Mouse (Mus musculus) right cerebral cortex, postnatal 4 days (tissue): ENCODE results near the gene Hoxb13.

Source experiments
- DNase-seq: peaks from one replicate; pipeline ENCODE4 v3.0.0-alpha.2; 2022

The Hoxb13 gene

GRCm38 (mm10) chr11:96191132-96191531 is 3.0 kb upstream of the Hoxb13 start:
- no peak for DNase-seq

GRCm38 (mm10) chr11:96194401-96194710 is 240 bp downstream of the Hoxb13 start:
- no peak for DNase-seq

- DNase-seq: no peak
These were observed 985 bp downstream of the Hoxb13 start for GRCm38 (mm10) chr11:96194961-96195640.

GRCm38 (mm10) chr11:96195769-96196280 is 1.7 kb downstream of the Hoxb13 start:
- no peak for DNase-seq

GRCm38 (mm10) chr11:96198642-96199041 is 4.5 kb downstream of the Hoxb13 start:
- DNase-seq: peak; percentile 51

GRCm38 (mm10) chr11:96199181-96200086 is 5.3 kb downstream of the Hoxb13 start:
- no peak for DNase-seq

- no peak for DNase-seq
These were observed 6.1 kb downstream of the Hoxb13 start for GRCm38 (mm10) chr11:96200183-96200655.

GRCm38 (mm10) chr11:96201741-96202140 is 7.6 kb downstream of the Hoxb13 start:
- DNase-seq: no peak

GRCm38 (mm10) chr11:96202401-96203081 is 8.4 kb downstream of the Hoxb13 start:
- DNase-seq: no peak

- no peak for DNase-seq
These were observed 9.2 kb downstream of the Hoxb13 start for GRCm38 (mm10) chr11:96203182-96203788.

GRCm38 (mm10) chr11:96203789-96204186 is 9.7 kb downstream of the Hoxb13 start:
- no peak for DNase-seq

GRCm38 (mm10) chr11:96204351-96204750 is 10.2 kb downstream of the Hoxb13 start:
- DNase-seq: no peak

- DNase-seq: no peak
These were observed 11.5 kb downstream of the Hoxb13 start for GRCm38 (mm10) chr11:96205426-96206131.

GRCm38 (mm10) chr11:96223813-96224212 is 29.7 kb downstream of the Hoxb13 start:
- no peak for DNase-seq

GRCm38 (mm10) chr11:96227676-96228075 is 33.6 kb downstream of the Hoxb13 start:
- DNase-seq: no peak

GRCm38 (mm10) chr11:96234906-96235305 is 40.8 kb downstream of the Hoxb13 start:
- DNase-seq: peak; percentile 43

GRCm38 (mm10) chr11:96240211-96240610 is 46.1 kb downstream of the Hoxb13 start:
- DNase-seq: peak; percentile 56
